Mouse (Mus musculus) myocyte (in vitro differentiated cells): ENCODE results near the gene Pycr1.

ENCODE experiments used
- MAX ChIP-seq: IDR thresholded peaks from one replicate; pipeline ENCODE4 v1.6.1; 2011; ENCODE audit warnings: low read depth, mild to moderate bottlenecking, control low read depth
- POLR2A ChIP-seq: IDR thresholded peaks from one replicate; pipeline ENCODE4 v1.6.1; 2011; ENCODE audit warnings: low read depth, mild to moderate bottlenecking, control low read depth, moderate library complexity; ENCODE audit not compliant: insufficient read length
- TCF12 ChIP-seq: IDR thresholded peaks from one replicate; pipeline ENCODE4 v1.6.1; 2011; ENCODE audit warnings: mild to moderate bottlenecking, control low read depth; ENCODE audit not compliant: poor library complexity, insufficient read depth, severe bottlenecking

- peak; percentile 62 for TF ChIP-seq POLR2A
- TF ChIP-seq TCF12, result no peak
- no peak for TF ChIP-seq MAX
Observed at GRCm38 (mm10) chr11:120672687-120673593, 29.4 kb upstream of the Pycr1 start, which contains the start of gene Aspscr1.
